Mouse (Mus musculus) cerebellum, adult 18-20 months (tissue): ENCODE data around the gene Megf8.
A peak's percentile ranks its signal among the peaks of the same experiment; 100 is the strongest.
"Not testable (repeated sequence)": the region's sequence is repeated elsewhere in the genome, so short reads cannot be mapped to it uniquely, and the experiment has no call there.

ENCODE experiments used
- DNase-seq, 2 experiments: peaks; one replicate each; pipeline ENCODE4 v3.0.0; 2021

Gene Megf8

GRCm38 (mm10) chr7:25297454-25298325 lies 19.3 kb upstream of the Megf8 start, which contains the start of gene Pafah1b3:
TSS of gene Pafah1b3 (minus strand) at chr7:25297986.
- peak; percentile 89 to 93 for DNase-seq

GRCm38 (mm10) chr7:25301063-25301462 lies 15.9 kb upstream of the Megf8 start, which contains the start of gene Prr19:
TSS of gene Prr19 (plus strand) at chr7:25301411.
- peak in 1 of 2 experiments; percentile 13 for DNase-seq

GRCm38 (mm10) chr7:25303003-25303684 lies 13.8 kb upstream of the Megf8 start:
- DNase-seq, result no peak

- no peak for DNase-seq
Measured at GRCm38 (mm10) chr7:25303685-25304006, 13.3 kb upstream of the Megf8 start.

GRCm38 (mm10) chr7:25305481-25305880 lies 11.5 kb upstream of the Megf8 start:
- DNase-seq, result peak in 1 of 2 experiments; percentile 25

- DNase-seq, result peak; percentile 73 to 84
Measured at GRCm38 (mm10) chr7:25305956-25306613, 10.9 kb upstream of the Megf8 start, which contains the start of gene Tmem145. TSS of gene Tmem145 (plus strand) at chr7:25306106.

- DNase-seq, result no peak
Measured at GRCm38 (mm10) chr7:25306614-25306996, 10.4 kb upstream of the Megf8 start.

- no peak for DNase-seq
Measured at GRCm38 (mm10) chr7:25308702-25309318, 8.2 kb upstream of the Megf8 start.

GRCm38 (mm10) chr7:25309425-25309824 lies 7.5 kb upstream of the Megf8 start:
- DNase-seq, result no peak

GRCm38 (mm10) chr7:25311193-25311592 lies 5.8 kb upstream of the Megf8 start:
- no peak for DNase-seq

GRCm38 (mm10) chr7:25313325-25313724 lies 3.6 kb upstream of the Megf8 start:
- DNase-seq, result no peak

GRCm38 (mm10) chr7:25314606-25315305 lies 2.2 kb upstream of the Megf8 start:
- DNase-seq, result peak in 1 of 2 experiments; percentile 44

- DNase-seq, result peak; percentile 42 to 60
Measured at GRCm38 (mm10) chr7:25315306-25316041, 1.5 kb upstream of the Megf8 start.

GRCm38 (mm10) chr7:25317446-25317999 lies 559 bp downstream of the Megf8 start:
- peak; percentile 53 to 63 for DNase-seq

- no peak for DNase-seq
Measured at GRCm38 (mm10) chr7:25322058-25322484, 5.1 kb downstream of the Megf8 start.

- no peak for DNase-seq
Measured at GRCm38 (mm10) chr7:25323219-25323618, 6.3 kb downstream of the Megf8 start.

- DNase-seq, result not testable (repeated sequence)
Measured at GRCm38 (mm10) chr7:25325431-25325830, 8.5 kb downstream of the Megf8 start.

- DNase-seq, result no peak
Measured at GRCm38 (mm10) chr7:25326233-25326632, 9.3 kb downstream of the Megf8 start.

- DNase-seq, result peak; percentile 68 to 78
Measured at GRCm38 (mm10) chr7:25333596-25334307, 16.8 kb downstream of the Megf8 start.

- no peak for DNase-seq
Measured at GRCm38 (mm10) chr7:25334472-25334871, 17.5 kb downstream of the Megf8 start.
